ENCODE assay signal across 15 mouse cellular contexts in genomic region chr5:92283107-92283506, GRCm38 (mm10). TPM values are rescaled to one million over a fixed set of nuclear protein-coding genes. Genes with fewer than 3 reads are reported as not detected.
DNase-seq lines count a peak whose midpoint lies in the region; ATAC-seq lines count a peak whose summit lies in the region.
"Had no signal": no experiment of that assay in that cellular context is flagged by ENCODE, and none has a peak within 500 bp of the region (broad histone marks: within the 10 kb centered on the region; RNA-seq: fewer than 3 reads in every experiment).

No protein-coding gene starts in this region.

- 45% methylated on average over 3 of the region's 3 CpGs for WGBS in heart, embryonic 15.5 days
- 34% methylated on average over 3 of the region's 3 CpGs for WGBS in liver, embryonic 13.5 days (ENCODE audit: insufficient replicate concordance)

- H3K4me2 ChIP-seq in heart, embryonic 15.5 days = no peak overlapping the region
- H3K4me2 ChIP-seq in liver, embryonic 13.5 days = peak overlapping the region; percentile 49
- H3K4me2 ChIP-seq: embryonic facial prominence, embryonic 12.5 days; midbrain, embryonic 11.5 days had no signal

- H3K27me3 ChIP-seq in heart, embryonic 15.5 days = no peaks in the 10 kb centered on the region
- H3K27me3 ChIP-seq in liver, embryonic 13.5 days = no peaks in the 10 kb centered on the region; the same call in 1 of the 2 replicates
- H3K27me3 ChIP-seq: embryonic facial prominence, embryonic 12.5 days had no signal

- H3K4me1 ChIP-seq in heart, embryonic 15.5 days (replicated peaks) = peaks cover 21% of the 10 kb centered on the region
- peaks cover 35% of the 10 kb centered on the region for H3K4me1 ChIP-seq in liver, embryonic 13.5 days (replicated peaks)

- no peak overlapping the region for H3K9ac ChIP-seq in heart, embryonic 15.5 days
- H3K9ac ChIP-seq in liver, embryonic 13.5 days = no peak overlapping the region
- H3K9ac ChIP-seq: embryonic facial prominence, embryonic 12.5 days had no signal

- DNase-seq in heart, postnatal 14 days = no peak
- peak; percentile 70 for DNase-seq in c-Kit-positive CD71-positive TER-119-positive erythroid progenitor cells, embryonic 14.5 days (ENCODE audit: low spot score)
- peak; percentile 47 for DNase-seq in liver, embryonic 13.5 days
- peak; percentile 22 for DNase-seq in yolk sac, embryonic 10.5 days (ENCODE audit: low spot score)
- DNase-seq in right cerebral cortex, postnatal 14 days = no peak
- DNase-seq in neural tube, embryonic 10.5 days (ENCODE audit: extremely low spot score, low spot score) = no peak
- DNase-seq: cerebellum, adult 9-10 months; lung, adult 2 months had no signal

- H3K9me3 ChIP-seq in heart, embryonic 15.5 days (replicated peaks) = no peaks in the 10 kb centered on the region
- H3K9me3 ChIP-seq in liver, embryonic 13.5 days (replicated peaks) = no peaks in the 10 kb centered on the region
- H3K9me3 ChIP-seq: embryonic facial prominence, embryonic 12.5 days had no signal

- intact Hi-C loops in heart, postnatal 14 days (cut with DNase I) = no loop called here

- no peak for ATAC-seq in heart, embryonic 15.5 days (replicated peaks; ENCODE audit: insufficient number of reproducible peaks, insufficient read depth, low FRiP score, low read depth)
- ATAC-seq in liver, embryonic 13.5 days (ENCODE audit: low read depth) = peak; percentile 81
- ATAC-seq in inflammation-experienced regulatory T-cells, adult 6 months = no peak
- ATAC-seq: forebrain, embryonic 16.5 days had no signal

- no peak overlapping the region for H3K4me3 ChIP-seq in heart, embryonic 15.5 days
- H3K4me3 ChIP-seq in liver, embryonic 13.5 days (replicated peaks) = 0 out of 2 replicates have a peak overlapping the region, but pooled peaks have one; percentile 0
- H3K4me3 ChIP-seq: embryonic facial prominence, embryonic 12.5 days; heart, adult 2 months had no signal

- H3K36me3 ChIP-seq in heart, embryonic 15.5 days = peaks cover 29% of the 10 kb centered on the region
- peaks cover 38% of the 10 kb centered on the region for H3K36me3 ChIP-seq in liver, embryonic 13.5 days

- peak overlapping the region; percentile 21; the same call in 1 of the 2 replicates for H3K27ac ChIP-seq in heart, embryonic 15.5 days
- peak overlapping the region; percentile 47; the same call in 1 of the 2 replicates for H3K27ac ChIP-seq in liver, embryonic 13.5 days
- H3K27ac ChIP-seq: embryonic facial prominence, embryonic 12.5 days; heart, adult 2 months had no signal

RNA-seq across cellular contexts. Expression of gene Naaa, which starts 5.1 kb away (rescaled TPM):
- 8.1 and 8.3 TPM in 2 replicates for polyA plus RNA-seq in heart, embryonic 15.5 days (2015; fragmentation: Nextera tagmentation; extraction: Ambion mirVana)
- 10 to 100 TPM; 11.1 to 12.4 TPM for total RNA-seq in heart, postnatal 14 days (2021)
- 3.6 and 3.9 TPM in 2 replicates for polyA plus RNA-seq in liver, embryonic 13.5 days (2015; fragmentation: Nextera tagmentation; extraction: Ambion mirVana)
- 10 to 100 TPM; 10.3 to 13.2 (median 11.2) TPM for polyA plus RNA-seq in inflammation-experienced regulatory T-cells, adult 6 months (2017; shearing (Covaris generic))

RNA-seq across cellular contexts. Expression of gene Ppef2, which starts 27.0 kb away (rescaled TPM):
- 0.18 TPM in 1 of 2 replicates, not detected in the other for polyA plus RNA-seq in heart, embryonic 15.5 days (2015; fragmentation: Nextera tagmentation; extraction: Ambion mirVana)
- not detected for total RNA-seq in heart, postnatal 14 days (2021)
- 0.15 TPM in 1 of 2 replicates, not detected in the other for polyA plus RNA-seq in liver, embryonic 13.5 days (2015; fragmentation: Nextera tagmentation; extraction: Ambion mirVana)
- polyA plus RNA-seq in inflammation-experienced regulatory T-cells, adult 6 months (2017; shearing (Covaris generic)) = under 1 TPM; 0.20 to 0.44 (median 0.33) TPM
- total RNA-seq: adrenal gland, postnatal 36 days; heart, adult 2 months had no signal
- polyA plus RNA-seq: midbrain, embryonic 11.5 days had no signal

RNA-seq across cellular contexts. Expression of gene Sdad1, which starts 27.2 kb away (rescaled TPM):
- polyA plus RNA-seq in heart, embryonic 15.5 days (2015; fragmentation: Nextera tagmentation; extraction: Ambion mirVana) = 20.0 and 23.7 TPM in 2 replicates
- 10 to 100 TPM; 12.4 to 13.9 TPM for total RNA-seq in heart, postnatal 14 days (2021)
- polyA plus RNA-seq in liver, embryonic 13.5 days (2015; fragmentation: Nextera tagmentation; extraction: Ambion mirVana) = 26.8 and 32.6 TPM in 2 replicates
- 10 to 100 TPM; 30.5 to 59.4 (median 50.2) TPM for polyA plus RNA-seq in inflammation-experienced regulatory T-cells, adult 6 months (2017; shearing (Covaris generic))

RNA-seq across cellular contexts. Expression of gene Cxcl9, which starts 44.8 kb away (rescaled TPM):
- polyA plus RNA-seq in heart, embryonic 15.5 days (2015; fragmentation: Nextera tagmentation; extraction: Ambion mirVana) = 0.49 TPM in 1 of 2 replicates, not detected in the other
- under 1 TPM; 0.57 to 0.88 TPM for total RNA-seq in heart, postnatal 14 days (2021)
- 0.05 TPM in 1 of 2 replicates, not detected in the other for polyA plus RNA-seq in liver, embryonic 13.5 days (2015; fragmentation: Nextera tagmentation; extraction: Ambion mirVana)
- under 1 TPM in 1 of 3 experiments, not detected in 2; 0.99 TPM for polyA plus RNA-seq in inflammation-experienced regulatory T-cells, adult 6 months (2017; shearing (Covaris generic))
- polyA plus RNA-seq: embryonic facial prominence, embryonic 12.5 days; forebrain, embryonic 16.5 days; midbrain, embryonic 11.5 days had no signal

RNA-seq across cellular contexts. Expression of gene Art3, which starts 48.5 kb away (rescaled TPM):
- polyA plus RNA-seq in heart, embryonic 15.5 days (2015; fragmentation: Nextera tagmentation; extraction: Ambion mirVana) = 49.4 and 65.5 TPM in 2 replicates
- 100 to 1,000 TPM; 620 to 781 TPM for total RNA-seq in heart, postnatal 14 days (2021)
- 1.3 and 1.9 TPM in 2 replicates for polyA plus RNA-seq in liver, embryonic 13.5 days (2015; fragmentation: Nextera tagmentation; extraction: Ambion mirVana)
- polyA plus RNA-seq in inflammation-experienced regulatory T-cells, adult 6 months (2017; shearing (Covaris generic)) = 10 to 100 TPM in 2 of 3 experiments, 1 to 10 TPM in 1; 8.3 to 26.9 (median 19.1) TPM

Comparison
In these comparisons a context has a peak if more than half of its experiments do, and no peak if none do; other contexts are left out.
1. DNase-seq: peak in c-Kit-positive CD71-positive TER-119-positive erythroid progenitor cells, embryonic 14.5 days (single experiment), liver, embryonic 13.5 days (single experiment) and yolk sac, embryonic 10.5 days (single experiment); none in heart, postnatal 14 days (0 of 2), right cerebral cortex, postnatal 14 days (single experiment) and neural tube, embryonic 10.5 days (single experiment).